Mouse (Mus musculus) left cerebral cortex, adult 2 months (tissue): ENCODE measurements at regions not wholly inside any gene's neighbourhood (a gene's known extent, or its start where the extent isn't known, plus 50 kb on each side); places are given as distances from the start of the nearest gene placed in this dataset.

Source experiments
- DNase-seq, 2 experiments: peaks; one replicate each; pipeline ENCODE4 v3.0.0; 2021 to 2022; ENCODE audit warnings: low spot score in 2 of 2, mixed read lengths in 1 of 2; ENCODE audit errors: extremely low spot score in 1 of 2
- H3K27ac ChIP-seq: fragments of 200-600 bp; 2 replicates; pipeline ENCODE4 v1.8.1; 2022
- H3K4me3 ChIP-seq: fragments of 200-600 bp; 2 replicates; pipeline ENCODE4 v1.8.1; 2022
- CTCF ChIP-seq: fragments of 200-600 bp; IDR thresholded peaks from 2 replicates; pipeline ENCODE4 v1.8.1; 2022; ENCODE audit warnings: antibody characterized with exemption, mild to moderate bottlenecking, moderate library complexity
- intact Hi-C: fragments of 180-260 bp; cut with DNase I; formaldehyde crosslinking; loops from one replicate; pipeline ENCODE4 v1.15.1; 2025

DNA sequence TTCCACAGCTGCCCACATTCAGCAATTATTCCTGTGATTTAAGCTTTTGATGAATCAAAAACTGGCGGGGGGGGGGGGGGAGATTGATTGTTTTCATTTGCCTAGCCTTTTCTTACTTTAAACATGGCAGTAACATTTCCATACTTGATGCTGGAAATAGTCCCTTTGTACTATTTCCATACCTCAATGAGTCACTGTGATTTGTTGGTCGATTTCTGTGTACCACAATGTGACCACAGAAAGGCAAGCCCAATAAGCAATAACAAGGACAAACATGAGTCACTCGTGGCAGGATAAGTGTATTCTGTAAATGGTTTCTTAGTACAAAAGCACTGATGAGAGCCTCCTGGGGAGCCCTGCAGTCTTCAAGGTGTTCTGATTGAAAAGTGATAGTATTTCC, 121.8 kb upstream of the Pirt start:
- DNase-seq = no peak
- intact Hi-C loops = no loop called here
- no peak for TF ChIP-seq CTCF
- no peak overlapping the region for H3K27ac ChIP-seq
- no peak overlapping the region for H3K4me3 ChIP-seq

- DNase-seq = no peak
- Histone ChIP-seq H3K27ac (no peak overlapping the region), H3K4me3 (no peak overlapping the region)
- intact Hi-C loops = no loop called here
- TF ChIP-seq CTCF = no peak
Measured at GRCm38 (mm10) chr11:66806887-66807286, 104.9 kb upstream of the Pirt start.

DNA sequence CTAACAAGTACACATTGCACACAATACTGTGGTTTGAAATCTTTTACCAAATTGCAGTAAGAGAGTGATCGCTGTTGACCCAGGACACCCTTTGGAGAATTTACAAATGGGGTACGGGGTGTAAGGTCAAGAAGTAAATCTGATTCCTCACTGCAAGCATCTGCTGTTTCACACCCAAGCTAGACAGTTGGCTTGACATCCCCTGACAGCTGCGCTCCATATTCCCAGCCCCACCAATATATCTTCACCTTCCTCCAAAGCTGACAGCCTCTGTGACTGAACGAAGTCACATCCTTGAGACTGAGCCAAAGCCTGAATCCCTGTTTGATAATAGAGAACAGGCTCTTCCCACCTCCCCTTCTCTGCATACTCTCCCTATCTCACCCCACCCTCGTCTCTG, 98.5 kb upstream of the Pirt start:
- no peak for DNase-seq
- H3K27ac ChIP-seq = no peak overlapping the region
- intact Hi-C loops = no loop called here
- TF ChIP-seq CTCF = no peak
- no peak overlapping the region for H3K4me3 ChIP-seq

DNA sequence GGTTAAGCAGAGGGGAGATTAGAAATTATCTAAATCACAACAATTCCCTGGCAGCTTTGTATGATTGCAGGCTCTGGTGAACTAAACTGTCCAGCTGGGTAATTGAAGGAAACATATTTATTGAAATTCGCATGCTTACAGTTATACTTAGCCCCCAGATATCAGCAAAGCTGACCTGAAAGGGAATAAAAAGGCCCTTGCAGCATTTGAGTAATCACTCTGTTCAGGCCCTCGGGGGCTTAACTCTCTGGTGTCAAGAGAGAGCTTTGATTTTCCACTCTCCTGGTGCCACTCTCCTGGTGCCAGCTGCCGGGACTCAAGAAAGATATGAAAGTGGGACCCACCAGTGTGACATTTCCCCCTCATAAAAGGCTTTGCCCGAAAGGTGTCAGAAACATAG, 98.0 kb upstream of the Pirt start:
- no peak for DNase-seq
- TF ChIP-seq CTCF = no peak
- Histone ChIP-seq H3K4me3 (no peak overlapping the region), H3K27ac (no peak overlapping the region)
- intact Hi-C loops = no loop called here

- DNase-seq = no peak
- no peak for TF ChIP-seq CTCF
- intact Hi-C loops = no loop called here
- Histone ChIP-seq H3K27ac (no peak overlapping the region), H3K4me3 (no peak overlapping the region)
Measured at GRCm38 (mm10) chr11:66835864-66836263, 75.9 kb upstream of the Pirt start.

DNA sequence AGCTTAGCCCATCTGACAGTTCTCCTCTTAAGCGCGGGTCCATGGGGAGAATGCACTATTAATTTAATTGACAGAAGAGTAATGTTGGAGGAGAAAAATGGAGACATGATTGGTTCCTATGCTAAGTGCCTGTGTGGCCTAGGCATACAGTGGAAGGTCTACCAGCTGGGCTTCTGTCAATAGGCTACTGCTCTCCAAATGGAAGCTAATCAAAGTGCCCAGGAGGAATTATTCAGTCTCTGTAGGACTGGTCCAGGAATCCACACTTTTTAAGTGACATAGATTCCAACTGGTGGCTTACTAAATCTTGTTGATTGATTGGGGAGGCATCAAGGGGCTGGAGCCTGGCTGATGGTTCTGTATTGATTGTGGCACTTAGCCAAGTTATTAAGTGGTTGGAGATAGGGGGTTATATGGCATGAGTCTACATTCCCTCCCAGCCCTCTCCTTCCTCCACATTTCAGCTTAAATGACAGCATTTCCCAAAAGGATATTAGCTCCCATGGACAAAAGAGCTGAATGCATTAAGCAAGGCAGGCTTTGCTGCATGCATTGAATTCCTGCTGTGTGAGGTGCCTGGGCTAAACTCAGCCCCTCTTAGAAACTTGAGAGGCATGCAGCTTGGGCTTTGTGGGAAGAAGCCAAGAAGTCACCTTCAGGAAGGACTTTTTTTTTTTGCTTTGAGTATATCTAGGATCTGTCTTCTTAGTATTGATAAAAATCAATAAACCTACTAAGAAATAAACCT, 75.0 kb upstream of the Pirt start:
- TF ChIP-seq CTCF = no peak
- intact Hi-C loops = no loop called here
- Histone ChIP-seq H3K27ac (no peak overlapping the region), H3K4me3 (no peak overlapping the region)
- DNase-seq = no peak

DNA sequence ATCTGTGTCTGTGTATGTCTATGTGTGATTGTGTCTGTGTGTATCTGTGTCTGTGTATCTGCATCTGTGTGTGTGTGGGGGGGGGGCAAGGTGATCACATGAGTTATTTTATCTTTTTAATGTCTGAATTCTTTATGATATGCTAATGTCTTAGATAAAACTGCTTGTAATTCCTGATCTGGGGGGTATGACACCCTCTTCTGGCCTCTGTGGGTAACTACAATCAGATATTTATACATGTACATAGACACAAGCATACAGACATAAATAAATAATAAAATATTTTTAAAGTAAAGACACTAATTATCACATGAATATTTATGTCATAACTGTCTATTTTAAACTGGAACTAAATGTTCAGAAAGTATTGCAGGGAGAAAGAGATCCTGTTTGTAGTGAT, 66.5 kb upstream of the Pirt start:
- H3K4me3 ChIP-seq = no peak overlapping the region
- intact Hi-C loops = no loop called here
- peak; percentile 13; the same call in 1 of the 2 replicates for TF ChIP-seq CTCF

DNA sequence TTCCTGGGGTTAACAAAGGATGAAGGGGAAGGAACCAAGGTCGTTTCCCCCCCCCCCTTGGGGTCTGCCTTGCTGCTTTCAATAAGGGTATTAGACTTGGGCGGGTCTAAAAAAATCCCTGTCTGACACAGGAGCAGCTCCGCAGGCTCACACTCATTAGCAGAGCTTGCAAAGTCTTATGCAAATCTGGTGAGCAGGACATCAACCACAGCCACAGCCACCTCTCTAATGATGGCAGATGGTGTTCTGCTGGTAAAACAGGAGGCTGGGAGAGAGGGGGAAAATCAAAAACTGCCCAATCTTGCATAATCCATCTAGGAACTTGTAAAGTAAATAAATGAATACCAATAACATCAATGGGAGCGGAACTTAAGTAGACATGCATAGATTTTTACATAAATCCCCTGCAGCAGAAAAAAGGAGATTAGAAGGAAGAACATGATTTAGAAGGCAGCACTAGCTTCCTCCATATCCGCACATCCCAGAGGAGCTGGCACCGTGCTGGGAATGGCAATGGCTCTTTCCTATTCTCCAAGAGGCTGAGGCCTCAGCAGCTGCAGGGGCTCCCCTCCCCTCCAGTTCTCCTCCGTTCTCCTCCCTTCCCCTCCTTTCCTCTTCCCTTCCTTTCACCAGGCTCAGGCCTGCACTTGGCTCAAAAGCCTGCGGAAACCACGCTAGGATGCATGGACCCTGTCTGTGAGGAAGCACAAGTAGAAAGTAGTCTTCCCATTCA, 65.6 kb upstream of the Pirt start:
- TF ChIP-seq CTCF = no peak
- intact Hi-C loops = no loop called here
- no peak overlapping the region for H3K27ac ChIP-seq
- DNase-seq = no peak
- H3K4me3 ChIP-seq = no peak overlapping the region

More for the DNA sequence above, 66.5 kb upstream of the Pirt start:
- H3K27ac ChIP-seq = no peak overlapping the region
- DNase-seq = no peak
